Mouse (Mus musculus) embryonic fibroblast, embryonic 13.5 days (primary cell): ENCODE measurements at regions not wholly inside any gene's neighbourhood (a gene's known extent, or its start where the extent isn't known, plus 50 kb on each side); places are given as distances from the start of the nearest gene placed in this dataset.
"Not testable (repeated sequence)": the region's sequence is repeated elsewhere in the genome, so short reads cannot be mapped to it uniquely, and the experiment has no call there.

Source experiments
- CTCF ChIP-seq: IDR thresholded peaks from 2 replicates; pipeline ENCODE4 v1.5.1; 2011; ENCODE audit warnings: mild to moderate bottlenecking, control low read depth, low read length, moderate library complexity, borderline replicate concordance; ENCODE audit not compliant: insufficient read depth
- POLR2A ChIP-seq: IDR thresholded peaks from 2 replicates; pipeline ENCODE4 v1.6.1; 2011; ENCODE audit warnings: low read depth, mild to moderate bottlenecking, control low read depth, low read length, moderate library complexity

- TF ChIP-seq CTCF, POLR2A: not testable (repeated sequence)
These were observed 66.3 kb upstream of the Cwc22 start for GRCm38 (mm10) chr2:78012441-78012840.
